ENCODE assay signal across 16 mouse cellular contexts in genomic region chr2:26240330-26240729, GRCm38 (mm10). TPM values are rescaled to one million over a fixed set of nuclear protein-coding genes. Genes with fewer than 3 reads are reported as not detected.
DNase-seq lines count a peak whose midpoint lies in the region; ATAC-seq lines count a peak whose summit lies in the region.
"Had no signal": no experiment of that assay in that cellular context is flagged by ENCODE, and none has a peak within 500 bp of the region (broad histone marks: within the 10 kb centered on the region; RNA-seq: fewer than 3 reads in every experiment).

No protein-coding gene starts in this region.

- no peak overlapping the region for H3K4me3 ChIP-seq in embryonic facial prominence, embryonic 14.5 days (ENCODE audit: low read depth, low read length)
- H3K4me3 ChIP-seq in embryonic facial prominence, embryonic 10.5 days: no peak overlapping the region
- H3K4me3 ChIP-seq in lung, embryonic 16.5 days (ENCODE audit: low read length): no peak overlapping the region
- no peak overlapping the region for H3K4me3 ChIP-seq in heart, embryonic 12.5 days
- H3K4me3 ChIP-seq: liver, embryonic 13.5 days had no signal

- no peaks in the 10 kb centered on the region for H3K9me3 ChIP-seq in embryonic facial prominence, embryonic 14.5 days (ENCODE audit: control insufficient read depth, low read length)
- H3K9me3 ChIP-seq in embryonic facial prominence, embryonic 10.5 days: no peaks in the 10 kb centered on the region
- no peaks in the 10 kb centered on the region for H3K9me3 ChIP-seq in lung, embryonic 16.5 days (ENCODE audit: control insufficient read depth, low read length)
- no peaks in the 10 kb centered on the region for H3K9me3 ChIP-seq in heart, embryonic 12.5 days (replicated peaks)
- H3K9me3 ChIP-seq: liver, embryonic 13.5 days had no signal

- H3K27me3 ChIP-seq in embryonic facial prominence, embryonic 14.5 days (replicated peaks; ENCODE audit: control insufficient read depth, insufficient read depth, low read length): no peaks in the 10 kb centered on the region
- no peaks in the 10 kb centered on the region for H3K27me3 ChIP-seq in embryonic facial prominence, embryonic 10.5 days (replicated peaks; ENCODE audit: low read depth, poor library complexity, severe bottlenecking)
- H3K27me3 ChIP-seq in lung, embryonic 16.5 days (ENCODE audit: control insufficient read depth, insufficient read depth, low read depth, low read length): no peaks in the 10 kb centered on the region
- H3K27me3 ChIP-seq in heart, embryonic 12.5 days (replicated peaks): 0 out of 2 replicates have a peak, but pooled peaks cover 3% of the 10 kb centered on the region

- WGBS in embryonic facial prominence, embryonic 14.5 days: 44% methylated on average over 9 of the region's 9 CpGs
- 69% methylated on average over 9 of the region's 9 CpGs for WGBS in embryonic facial prominence, embryonic 10.5 days
- 29% methylated on average over 9 of the region's 9 CpGs for WGBS in lung, embryonic 16.5 days
- WGBS in heart, embryonic 12.5 days: 63% methylated on average over 9 of the region's 9 CpGs

- peaks cover 8% of the 10 kb centered on the region; the same call in 1 of the 2 replicates for H3K4me1 ChIP-seq in embryonic facial prominence, embryonic 14.5 days (ENCODE audit: control insufficient read depth, insufficient read depth, low read length)
- peaks cover 23% of the 10 kb centered on the region for H3K4me1 ChIP-seq in embryonic facial prominence, embryonic 10.5 days
- H3K4me1 ChIP-seq in lung, embryonic 16.5 days (replicated peaks; ENCODE audit: control insufficient read depth, insufficient read depth, low read length): peaks cover 18% of the 10 kb centered on the region
- peaks cover 6% of the 10 kb centered on the region for H3K4me1 ChIP-seq in heart, embryonic 12.5 days (replicated peaks)

- H3K9ac ChIP-seq in embryonic facial prominence, embryonic 14.5 days (ENCODE audit: low read depth, low read length): no peak overlapping the region
- H3K9ac ChIP-seq in lung, embryonic 16.5 days (ENCODE audit: low read length): no peak overlapping the region
- H3K9ac ChIP-seq in heart, embryonic 12.5 days: no peak overlapping the region
- H3K9ac ChIP-seq: liver, embryonic 13.5 days had no signal

- H3K27ac ChIP-seq in embryonic facial prominence, embryonic 14.5 days (replicated peaks; ENCODE audit: low read depth, low read length): no peak overlapping the region
- no peak overlapping the region for H3K27ac ChIP-seq in embryonic facial prominence, embryonic 10.5 days (replicated peaks)
- H3K27ac ChIP-seq in lung, embryonic 16.5 days (ENCODE audit: low read length): no peak overlapping the region; the same call in 1 of the 2 replicates
- H3K27ac ChIP-seq in heart, embryonic 12.5 days (ENCODE audit: poor library complexity, severe bottlenecking): no peak overlapping the region
- H3K27ac ChIP-seq: liver, embryonic 13.5 days had no signal

- DNase-seq in embryonic facial prominence, embryonic 14.5 days (ENCODE audit: low spot score): peak; percentile 18
- DNase-seq in embryonic facial prominence, embryonic 10.5 days (ENCODE audit: low spot score): no peak
- DNase-seq in left cerebral cortex, postnatal 4 days: peak; percentile 77
- no peak for DNase-seq in left cerebral cortex, adult 8-10 months (ENCODE audit: low spot score in 2 of 2)
- peak; percentile 58 for DNase-seq in brain, adult 2 months (ENCODE audit: low read depth, low spot score)
- no peak for DNase-seq in cerebellum, postnatal 36 days
- DNase-seq: heart, postnatal 10 days; liver, embryonic 13.5 days; thymus, postnatal 25 days had no signal

- ATAC-seq in embryonic facial prominence, embryonic 14.5 days (ENCODE audit: low read depth): no peak
- ATAC-seq in lung, embryonic 16.5 days (ENCODE audit: low read depth): peak; percentile 29; the same call in 1 of the 2 replicates
- ATAC-seq in heart, embryonic 12.5 days (ENCODE audit: insufficient number of reproducible peaks, low FRiP score): no peak
- ATAC-seq: CD4-positive, CD25-positive, alpha-beta regulatory T cell, adult 4 months; midbrain, embryonic 16.5 days had no signal

- no peaks in the 10 kb centered on the region for H3K36me3 ChIP-seq in embryonic facial prominence, embryonic 14.5 days (ENCODE audit: control insufficient read depth, insufficient read depth, low read length)
- no peaks in the 10 kb centered on the region for H3K36me3 ChIP-seq in embryonic facial prominence, embryonic 10.5 days (replicated peaks)
- no peaks in the 10 kb centered on the region for H3K36me3 ChIP-seq in lung, embryonic 16.5 days (ENCODE audit: control insufficient read depth, insufficient read depth, low read length)
- H3K36me3 ChIP-seq in heart, embryonic 12.5 days: no peaks in the 10 kb centered on the region
- H3K36me3 ChIP-seq: liver, embryonic 13.5 days had no signal

- intact Hi-C loops in left cerebral cortex, postnatal 4 days (cut with DNase I): no loop called here

- H3K4me2 ChIP-seq in embryonic facial prominence, embryonic 14.5 days (ENCODE audit: low read depth, low read length): no peak overlapping the region
- no peak overlapping the region for H3K4me2 ChIP-seq in lung, embryonic 16.5 days (ENCODE audit: low read depth, low read length)
- H3K4me2 ChIP-seq in heart, embryonic 12.5 days: no peak overlapping the region
- H3K4me2 ChIP-seq: liver, embryonic 13.5 days had no signal

RNA-seq across cellular contexts. Expression of gene Qsox2, which starts 3.0 kb away (rescaled TPM):
- polyA plus RNA-seq in embryonic facial prominence, embryonic 14.5 days (2014; fragmentation: Nextera tagmentation; extraction: Ambion mirVana): 17.2 and 18.4 TPM in 2 replicates
- 15.7 and 18.1 TPM in 2 replicates for polyA plus RNA-seq in embryonic facial prominence, embryonic 10.5 days (2016; fragmentation: Nextera tagmentation; extraction: Ambion mirVana)
- total RNA-seq in left cerebral cortex, postnatal 4 days (2021): 10 to 100 TPM; 15.8 to 17.2 TPM
- 10 to 100 TPM; 23.1 to 26.6 (median 25.7) TPM for total RNA-seq in left cerebral cortex, adult 8-10 months (2022)
- 21.0 and 21.2 TPM in 2 replicates for polyA plus RNA-seq in lung, embryonic 16.5 days (2015; fragmentation: Nextera tagmentation; extraction: Ambion mirVana)
- 15.6 and 15.9 TPM in 2 replicates for polyA plus RNA-seq in heart, embryonic 12.5 days (2016; fragmentation: Nextera tagmentation; extraction: Ambion mirVana)

RNA-seq across cellular contexts. Expression of gene Lhx3, which starts 32.2 kb away (rescaled TPM):
- polyA plus RNA-seq in embryonic facial prominence, embryonic 14.5 days (2014; fragmentation: Nextera tagmentation; extraction: Ambion mirVana): 1.2 and 1.4 TPM in 2 replicates
- 2.6 and 3.5 TPM in 2 replicates for polyA plus RNA-seq in embryonic facial prominence, embryonic 10.5 days (2016; fragmentation: Nextera tagmentation; extraction: Ambion mirVana)
- total RNA-seq in left cerebral cortex, postnatal 4 days (2021): not detected
- total RNA-seq in left cerebral cortex, adult 8-10 months (2022): under 1 TPM in 3 of 4 experiments, not detected in 1; 0.21 to 0.42 (median 0.22) TPM
- polyA plus RNA-seq in lung, embryonic 16.5 days (2015; fragmentation: Nextera tagmentation; extraction: Ambion mirVana): not detected in 2 replicates
- polyA plus RNA-seq in heart, embryonic 12.5 days (2016; fragmentation: Nextera tagmentation; extraction: Ambion mirVana): not detected in 2 replicates
- total RNA-seq: heart, postnatal 10 days had no signal
- polyA plus RNA-seq: CD4-positive, CD25-positive, alpha-beta regulatory T cell, adult 4 months; cortical plate, adult 2 months; kidney, embryonic 16.5 days; liver, embryonic 13.5 days; midbrain, embryonic 16.5 days; spleen, adult 2 months had no signal

RNA-seq across cellular contexts. Expression of gene Ccdc187, which starts 54.0 kb away (rescaled TPM):
- polyA plus RNA-seq in embryonic facial prominence, embryonic 14.5 days (2014; fragmentation: Nextera tagmentation; extraction: Ambion mirVana): 0.17 and 0.28 TPM in 2 replicates
- 0.03 and 0.04 TPM in 2 replicates for polyA plus RNA-seq in embryonic facial prominence, embryonic 10.5 days (2016; fragmentation: Nextera tagmentation; extraction: Ambion mirVana)
- total RNA-seq in left cerebral cortex, postnatal 4 days (2021): 1 to 10 TPM; 1.9 TPM
- total RNA-seq in left cerebral cortex, adult 8-10 months (2022): 1 to 10 TPM; 6.0 to 6.7 (median 6.4) TPM
- polyA plus RNA-seq in lung, embryonic 16.5 days (2015; fragmentation: Nextera tagmentation; extraction: Ambion mirVana): 0.60 TPM in 2 replicates
- 0.05 and 0.09 TPM in 2 replicates for polyA plus RNA-seq in heart, embryonic 12.5 days (2016; fragmentation: Nextera tagmentation; extraction: Ambion mirVana)
- polyA plus RNA-seq: CD4-positive, CD25-positive, alpha-beta regulatory T cell, adult 4 months; spleen, adult 2 months had no signal

Comparison
In these comparisons a context has a peak if more than half of its experiments do, and no peak if none do; other contexts are left out.
1. DNase-seq: peak in embryonic facial prominence, embryonic 14.5 days (single experiment), left cerebral cortex, postnatal 4 days (single experiment) and brain, adult 2 months (single experiment); none in embryonic facial prominence, embryonic 10.5 days (single experiment), left cerebral cortex, adult 8-10 months (0 of 2) and cerebellum, postnatal 36 days (0 of 2).